Mouse (Mus musculus) thymus, postnatal 25 days (tissue): ENCODE results near the gene Gm20388.

Experiments
- DNase-seq: peaks from one replicate; pipeline ENCODE4 v3.0.0; 2022

Gene Gm20388

GRCm38 (mm10) chr8:120178124-120178514 is 267.5 kb downstream of the Gm20388 start:
- DNase-seq: no peak

GRCm38 (mm10) chr8:120179027-120179431 is 268.4 kb downstream of the Gm20388 start:
- DNase-seq: peak; percentile 88

- no peak for DNase-seq
Measured at GRCm38 (mm10) chr8:120180445-120180970, 269.9 kb downstream of the Gm20388 start.

- DNase-seq: no peak
Measured at GRCm38 (mm10) chr8:120181274-120181673, 270.6 kb downstream of the Gm20388 start.

GRCm38 (mm10) chr8:120181861-120182414 is 271.3 kb downstream of the Gm20388 start:
- no peak for DNase-seq

GRCm38 (mm10) chr8:120184366-120184765 is 273.7 kb downstream of the Gm20388 start:
- DNase-seq: no peak

- DNase-seq: no peak
Measured at GRCm38 (mm10) chr8:120184850-120185792, 274.5 kb downstream of the Gm20388 start.

- no peak for DNase-seq
Measured at GRCm38 (mm10) chr8:120186454-120186853, 275.8 kb downstream of the Gm20388 start.

- no peak for DNase-seq
Measured at GRCm38 (mm10) chr8:120188510-120188909, 277.9 kb downstream of the Gm20388 start.

- no peak for DNase-seq
Measured at GRCm38 (mm10) chr8:120189440-120189839, 278.8 kb downstream of the Gm20388 start.

GRCm38 (mm10) chr8:120190107-120190809 is 279.6 kb downstream of the Gm20388 start:
- no peak for DNase-seq

- DNase-seq: no peak
Measured at GRCm38 (mm10) chr8:120190810-120191413, 280.3 kb downstream of the Gm20388 start.

GRCm38 (mm10) chr8:120191633-120192032 is 281.0 kb downstream of the Gm20388 start:
- DNase-seq: no peak

GRCm38 (mm10) chr8:120192118-120192517 is 281.5 kb downstream of the Gm20388 start:
- DNase-seq: no peak

GRCm38 (mm10) chr8:120201351-120201750 is 290.7 kb downstream of the Gm20388 start:
- peak; percentile 35 for DNase-seq

- no peak for DNase-seq
Measured at GRCm38 (mm10) chr8:120202546-120202945, 291.9 kb downstream of the Gm20388 start.

GRCm38 (mm10) chr8:120204736-120205360 is 294.2 kb downstream of the Gm20388 start:
- no peak for DNase-seq

- DNase-seq: no peak
Measured at GRCm38 (mm10) chr8:120205916-120206315, 295.3 kb downstream of the Gm20388 start.

GRCm38 (mm10) chr8:120207364-120207763 is 296.7 kb downstream of the Gm20388 start:
- no peak for DNase-seq

GRCm38 (mm10) chr8:120208113-120208512 is 297.5 kb downstream of the Gm20388 start:
- no peak for DNase-seq

GRCm38 (mm10) chr8:120211345-120211744 is 300.7 kb downstream of the Gm20388 start:
- no peak for DNase-seq

GRCm38 (mm10) chr8:120212596-120212995 is 302.0 kb downstream of the Gm20388 start:
- DNase-seq: no peak
